Mouse (Mus musculus): Measurements from ENCODE around the gene B4galt3. TPM values are rescaled to one million over a fixed set of nuclear protein-coding genes. Genes with fewer than 3 reads are reported as not detected.

The B4galt3 gene
- total and polyA plus RNA-seq, 2 experiments from 2014 or later, result 99.3 to 115 TPM

- DNase-seq (no peak), ATAC-seq (no peak)
- Histone ChIP-seq H3K4me3 (ENCODE audit: low read depth, low read length) (no peak within 1 kb of the TSS), H3K27me3 (ENCODE audit: insufficient read depth, low read length) (no peaks in the 10 kb centered on the region), H3K9ac (no peak within 1 kb of the TSS), H3K36me3 (ENCODE audit: insufficient read depth) (peaks cover 1% of the 10 kb centered on the region), H3K4me2 (ENCODE audit: low read depth) (no peak within 1 kb of the TSS), H3K27ac (ENCODE audit: low read depth, low read length) (no peak within 1 kb of the TSS), H3K4me1 (ENCODE audit: insufficient read depth) (peaks cover 9% of the 10 kb centered on the region), H3K9me3 (ENCODE audit: low read length) (no peaks in the 10 kb centered on the region)
- TF ChIP-seq CTCF (IDR thresholded peaks at IDR 0.05; ENCODE audit: low read depth), result no peak
- 85% methylated on average over 5 of the region's 5 CpGs for WGBS
Measured at GRCm38 (mm10) chr1:171224857-171225256, 45.3 kb upstream of the B4galt3 start, which contains the start of gene Apoa2. Apoa2 (plus strand) TSS chr1:171225054.

- DNase-seq, result no peak
- no peak overlapping the region for H3K9ac ChIP-seq
- no peaks in the 10 kb centered on the region for H3K9me3 ChIP-seq (ENCODE audit: low read length)
- H3K4me1 ChIP-seq (ENCODE audit: insufficient read depth), result 0 out of 2 replicates have a peak, but pooled peaks cover under 1% of the 10 kb centered on the region
- no peaks in the 10 kb centered on the region for H3K27me3 ChIP-seq (ENCODE audit: insufficient read depth, low read length)
- no peak overlapping the region for H3K4me2 ChIP-seq (ENCODE audit: low read depth)
- WGBS, result 39% methylated on average over 4 of the region's 4 CpGs
- no peak overlapping the region for H3K27ac ChIP-seq (ENCODE audit: low read depth, low read length)
- no peak for ATAC-seq
- TF ChIP-seq CTCF (IDR thresholded peaks at IDR 0.05; ENCODE audit: low read depth), result no peak
- H3K36me3 ChIP-seq (ENCODE audit: insufficient read depth), result no peaks in the 10 kb centered on the region
- no peak overlapping the region for H3K4me3 ChIP-seq (ENCODE audit: low read depth, low read length)
Measured at GRCm38 (mm10) chr1:171226780-171227179, 43.3 kb upstream of the B4galt3 start.

- DNase-seq (no peak), ATAC-seq (no peak)
- Histone ChIP-seq H3K4me1 (ENCODE audit: insufficient read depth) (no peaks in the 10 kb centered on the region), H3K36me3 (ENCODE audit: insufficient read depth) (no peaks in the 10 kb centered on the region), H3K4me3 (ENCODE audit: low read depth, low read length) (no peak overlapping the region), H3K9me3 (ENCODE audit: low read length) (no peaks in the 10 kb centered on the region), H3K27me3 (ENCODE audit: insufficient read depth, low read length) (no peaks in the 10 kb centered on the region), H3K27ac (ENCODE audit: low read depth, low read length) (no peak overlapping the region), H3K9ac (no peak overlapping the region), H3K4me2 (ENCODE audit: low read depth) (no peak overlapping the region)
- WGBS, result 86% methylated on average over 1 of the region's 1 CpGs
- TF ChIP-seq CTCF (IDR thresholded peaks at IDR 0.05; ENCODE audit: low read depth), result no peak
Measured at GRCm38 (mm10) chr1:171227879-171228278, 42.2 kb upstream of the B4galt3 start.

DNA sequence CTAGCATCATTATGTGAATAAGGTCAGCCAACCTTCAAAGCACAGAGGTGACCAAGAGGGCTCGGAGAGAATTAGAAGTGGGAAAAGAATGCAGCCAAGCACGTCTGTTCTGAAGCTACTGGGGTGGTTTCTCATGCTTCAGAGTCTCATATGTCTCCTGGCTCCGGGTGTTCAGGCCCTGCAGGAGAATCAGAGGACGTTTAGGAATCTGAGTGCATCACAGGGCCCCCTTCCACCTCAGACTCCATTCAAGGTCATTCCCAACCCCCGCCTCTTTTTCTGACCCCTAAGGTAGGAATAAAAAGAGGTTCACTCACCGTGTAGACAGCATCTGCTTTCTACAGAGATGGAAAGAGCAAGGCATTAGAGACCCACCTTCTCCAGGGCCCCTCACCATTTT, 40.4 kb upstream of the B4galt3 start:
- no peaks in the 10 kb centered on the region for H3K4me1 ChIP-seq (ENCODE audit: insufficient read depth)
- ATAC-seq, result no peak
- 35% methylated on average over 6 of the region's 6 CpGs for WGBS

GRCm38 (mm10) chr1:171230215-171230614, 39.9 kb upstream of the B4galt3 start:
- H3K4me2 ChIP-seq (ENCODE audit: low read depth), result no peak overlapping the region
- TF ChIP-seq CTCF (IDR thresholded peaks at IDR 0.05; ENCODE audit: low read depth), result no peak
- WGBS, result 28% methylated on average over 3 of the region's 3 CpGs
- ATAC-seq, result no peak
- H3K36me3 ChIP-seq (ENCODE audit: insufficient read depth), result peaks cover 19% of the 10 kb centered on the region
- H3K9ac ChIP-seq, result no peak overlapping the region
- no peaks in the 10 kb centered on the region for H3K27me3 ChIP-seq (ENCODE audit: insufficient read depth, low read length)
- no peaks in the 10 kb centered on the region for H3K9me3 ChIP-seq (ENCODE audit: low read length)
- no peak overlapping the region for H3K27ac ChIP-seq (ENCODE audit: low read depth, low read length)
- H3K4me1 ChIP-seq (ENCODE audit: insufficient read depth), result no peaks in the 10 kb centered on the region
- no peak overlapping the region for H3K4me3 ChIP-seq (ENCODE audit: low read depth, low read length)
- DNase-seq, result no peak

More for the DNA sequence above, 40.4 kb upstream of the B4galt3 start:
- Histone ChIP-seq H3K4me2 (ENCODE audit: low read depth) (no peak overlapping the region), H3K27ac (ENCODE audit: low read depth, low read length) (no peak overlapping the region), H3K9ac (no peak overlapping the region), H3K4me3 (ENCODE audit: low read depth, low read length) (no peak overlapping the region), H3K36me3 (ENCODE audit: insufficient read depth) (peaks cover 14% of the 10 kb centered on the region), H3K9me3 (ENCODE audit: low read length) (no peaks in the 10 kb centered on the region), H3K27me3 (ENCODE audit: insufficient read depth, low read length) (no peaks in the 10 kb centered on the region)
- TF ChIP-seq CTCF (IDR thresholded peaks at IDR 0.05; ENCODE audit: low read depth), result no peak
- no peak for DNase-seq

GRCm38 (mm10) chr1:171231844-171232243, 38.3 kb upstream of the B4galt3 start:
- no peak for TF ChIP-seq CTCF (IDR thresholded peaks at IDR 0.05; ENCODE audit: low read depth)
- WGBS, result 84% methylated on average over 4 of the region's 4 CpGs
- Histone ChIP-seq H3K9ac (no peak overlapping the region), H3K36me3 (ENCODE audit: insufficient read depth) (peaks cover 33% of the 10 kb centered on the region), H3K4me1 (ENCODE audit: insufficient read depth) (no peaks in the 10 kb centered on the region), H3K27ac (ENCODE audit: low read depth, low read length) (no peak overlapping the region), H3K27me3 (ENCODE audit: insufficient read depth, low read length) (no peaks in the 10 kb centered on the region), H3K4me2 (ENCODE audit: low read depth) (no peak overlapping the region), H3K9me3 (ENCODE audit: low read length) (no peaks in the 10 kb centered on the region), H3K4me3 (ENCODE audit: low read depth, low read length) (no peak overlapping the region)
- ATAC-seq (no peak), DNase-seq (no peak)

GRCm38 (mm10) chr1:171232348-171232747, 37.8 kb upstream of the B4galt3 start:
- H3K9ac ChIP-seq, result no peak overlapping the region
- no peaks in the 10 kb centered on the region for H3K9me3 ChIP-seq (ENCODE audit: low read length)
- WGBS, result 86% methylated on average over 5 of the region's 5 CpGs
- TF ChIP-seq CTCF (IDR thresholded peaks at IDR 0.05; ENCODE audit: low read depth), result no peak
- ATAC-seq (no peak), DNase-seq (no peak)
- no peaks in the 10 kb centered on the region for H3K27me3 ChIP-seq (ENCODE audit: insufficient read depth, low read length)
- H3K4me2 ChIP-seq (ENCODE audit: low read depth), result no peak overlapping the region
- H3K4me3 ChIP-seq (ENCODE audit: low read depth, low read length), result no peak overlapping the region
- no peaks in the 10 kb centered on the region for H3K4me1 ChIP-seq (ENCODE audit: insufficient read depth)
- no peak overlapping the region for H3K27ac ChIP-seq (ENCODE audit: low read depth, low read length)
- H3K36me3 ChIP-seq (ENCODE audit: insufficient read depth), result peaks cover 38% of the 10 kb centered on the region

Measured in forebrain, postnatal 0 days (tissue).